Mouse (Mus musculus) MEL (cell line): ENCODE measurements around the gene Tex9. TPM values are rescaled to one million over a fixed set of nuclear protein-coding genes. Genes with fewer than 3 reads are reported as not detected.

Experiments used
- DNase-seq: peaks from one replicate; pipeline ENCODE4 v3.0.0; 2011; ENCODE audit warnings: low read depth, low spot score
- H3K27ac ChIP-seq: 2 replicates; pipeline ENCODE4 v1.5.1; 2012; ENCODE audit warnings: low read depth, mild to moderate bottlenecking, control low read depth, low read length, moderate library complexity; ENCODE audit not compliant: control insufficient read depth
- H3K27me3 ChIP-seq, 2 experiments: fragments of 150-350 bp in 1 of 2; sonication (generic) in 1 of 2; 2 replicates each; pipeline ENCODE4 v1.6.1; 2012; ENCODE audit warnings: low read length in 2 of 2, mild to moderate bottlenecking in 2 of 2, improper control_type of control experiment in 1 of 2, moderate library complexity in 1 of 2; ENCODE audit not compliant: insufficient read depth in 2 of 2, control insufficient read depth in 1 of 2
- H3K36me3 ChIP-seq, 2 experiments: 2 replicates each; pipeline ENCODE4 v1.6.1; 2012 to 2014; ENCODE audit warnings: low read length in 2 of 2, improper control_type of control experiment in 1 of 2, inconsistent platforms in 1 of 2, mild to moderate bottlenecking in 1 of 2; ENCODE audit not compliant: insufficient read depth in 2 of 2, control insufficient read depth in 1 of 2
- H3K4me1 ChIP-seq, 2 experiments: fragments of 150-350 bp in 1 of 2; sonication (generic) in 1 of 2; 2 replicates each; pipeline ENCODE4 v1.6.1; 2012; ENCODE audit warnings: low read length in 2 of 2, improper control_type of control experiment in 1 of 2, mild to moderate bottlenecking in 1 of 2; ENCODE audit not compliant: insufficient read depth in 2 of 2, control insufficient read depth in 1 of 2
- H3K4me3 ChIP-seq, 2 experiments: fragments of 150-350 bp in 1 of 2; sonication (generic) in 1 of 2; 2 replicates each; pipeline ENCODE4 v1.5.1; 2012; ENCODE audit warnings: low read depth in 2 of 2, low read length in 2 of 2, mild to moderate bottlenecking in 2 of 2, moderate library complexity in 2 of 2, control low read depth in 1 of 2, improper control_type of control experiment in 1 of 2; ENCODE audit not compliant: control insufficient read depth in 1 of 2, insufficient read depth in 1 of 2
- H3K79me2 ChIP-seq: 2 replicates; pipeline ENCODE4 v1.6.1; 2012; ENCODE audit warnings: mild to moderate bottlenecking, low read length, moderate library complexity; ENCODE audit not compliant: control insufficient read depth, poor library complexity, insufficient read depth
- H3K9ac ChIP-seq: 2 replicates; pipeline ENCODE4 v1.6.1; 2012; ENCODE audit warnings: low read depth, mild to moderate bottlenecking, control low read depth, low read length, moderate library complexity; ENCODE audit not compliant: control insufficient read depth, poor library complexity, severe bottlenecking
- H3K9me3 ChIP-seq: fragments of 150-350 bp; sonication (generic); replicated peaks from 2 replicates; pipeline ENCODE4 v1.6.1; 2012; ENCODE audit warnings: mild to moderate bottlenecking, low read length, improper control_type of control experiment, moderate library complexity; ENCODE audit not compliant: insufficient read depth
- BHLHE40 ChIP-seq: IDR thresholded peaks from 2 replicates; pipeline ENCODE4 v1.6.1; 2012; ENCODE audit warnings: low read depth, mild to moderate bottlenecking, inconsistent platforms, low read length, improper control_type of control experiment, borderline replicate concordance
- CHD2 ChIP-seq: IDR thresholded peaks from 2 replicates; pipeline ENCODE4 v1.6.1; 2011; ENCODE audit warnings: low read length, improper control_type of control experiment
- CTCF ChIP-seq, 3 experiments: IDR thresholded peaks in 2 of 3; conservative IDR thresholded peaks in 1 of 3; 2 replicates each; pipeline ENCODE4 v1.5.1; 2011 to 2012; ENCODE audit warnings: low read length in 3 of 3, low read depth in 2 of 3, mild to moderate bottlenecking in 2 of 3, improper control_type of control experiment in 1 of 3, inconsistent platforms in 1 of 3, mixed read lengths in 1 of 3, moderate library complexity in 1 of 3; ENCODE audit not compliant: control insufficient read depth in 1 of 3, insufficient read depth in 1 of 3, poor library complexity in 1 of 3, severe bottlenecking in 1 of 3
- E2F4 ChIP-seq: IDR thresholded peaks from 2 replicates; pipeline ENCODE4 v1.6.1; 2011; ENCODE audit warnings: low read depth, low read length, improper control_type of control experiment, borderline replicate concordance
- ELF1 ChIP-seq: IDR thresholded peaks from 2 replicates; pipeline ENCODE4 v1.6.1; 2014; ENCODE audit warnings: low read depth, mild to moderate bottlenecking, inconsistent platforms, low read length, improper control_type of control experiment, moderate library complexity
- EP300 ChIP-seq, 2 experiments: IDR thresholded peaks; 2 replicates each; pipeline ENCODE4 v1.6.1; 2011; ENCODE audit warnings: improper control_type of control experiment in 2 of 2, low read length in 2 of 2, low read depth in 1 of 2, mild to moderate bottlenecking in 1 of 2
- ETS1 ChIP-seq: IDR thresholded peaks from 2 replicates; pipeline ENCODE4 v1.6.1; 2012; ENCODE audit warnings: low read depth, mild to moderate bottlenecking, inconsistent platforms, low read length, improper control_type of control experiment, moderate library complexity
- GABPA ChIP-seq: IDR thresholded peaks from 2 replicates; pipeline ENCODE4 v1.6.1; 2012; ENCODE audit warnings: low read depth, mild to moderate bottlenecking, inconsistent platforms, low read length, improper control_type of control experiment, moderate library complexity
- GATA1 ChIP-seq: IDR thresholded peaks from 2 replicates; pipeline ENCODE4 v1.6.1; 2011; ENCODE audit warnings: low read depth, low read length, improper control_type of control experiment
- HCFC1 ChIP-seq: IDR thresholded peaks from 2 replicates; pipeline ENCODE4 v1.6.1; 2012; ENCODE audit warnings: low read depth, mild to moderate bottlenecking, inconsistent platforms, low read length, improper control_type of control experiment, moderate library complexity
- JUND ChIP-seq: IDR thresholded peaks from 2 replicates; pipeline ENCODE4 v1.6.1; 2011; ENCODE audit warnings: low read depth, mild to moderate bottlenecking, improper control_type of control experiment, low read length
- KAT2A ChIP-seq: conservative IDR thresholded peaks from 2 replicates; pipeline ENCODE4 v1.6.1; 2012; ENCODE audit warnings: low read depth, low read length, improper control_type of control experiment, inconsistent platforms
- MAFK ChIP-seq: IDR thresholded peaks from 2 replicates; pipeline ENCODE4 v1.6.1; 2011; ENCODE audit warnings: low read depth, mild to moderate bottlenecking, low read length, improper control_type of control experiment, borderline replicate concordance
- MAX ChIP-seq: IDR thresholded peaks from 2 replicates; pipeline ENCODE4 v1.6.1; 2011; ENCODE audit warnings: low read length, improper control_type of control experiment
- MEF2A ChIP-seq: IDR thresholded peaks from 2 replicates; pipeline ENCODE4 v1.6.1; 2014; ENCODE audit warnings: low read depth, mild to moderate bottlenecking, inconsistent platforms, low read length, improper control_type of control experiment; ENCODE audit not compliant: poor library complexity, insufficient replicate concordance, severe bottlenecking; ENCODE audit errors: extremely low read depth
- MXI1 ChIP-seq: IDR thresholded peaks from 2 replicates; pipeline ENCODE4 v1.6.1; 2011; ENCODE audit warnings: mild to moderate bottlenecking, low read depth, low read length, improper control_type of control experiment
- MYB ChIP-seq: IDR thresholded peaks from 2 replicates; pipeline ENCODE4 v1.6.1; 2011; ENCODE audit warnings: mild to moderate bottlenecking, low read depth, low read length, improper control_type of control experiment
- MYC ChIP-seq: IDR thresholded peaks from 2 replicates; pipeline ENCODE4 v1.6.1; 2011; ENCODE audit warnings: low read depth, mild to moderate bottlenecking, low read length, improper control_type of control experiment, moderate library complexity
- NELFE ChIP-seq: IDR thresholded peaks from 2 replicates; pipeline ENCODE4 v1.6.1; 2011; ENCODE audit warnings: low read depth, low read length, improper control_type of control experiment
- NRF1 ChIP-seq: IDR thresholded peaks from 2 replicates; pipeline ENCODE4 v1.6.1; 2014; ENCODE audit warnings: low read depth, mild to moderate bottlenecking, inconsistent platforms, low read length, improper control_type of control experiment, moderate library complexity; ENCODE audit not compliant: poor library complexity, insufficient read depth, severe bottlenecking
- POLR2A ChIP-seq, 2 experiments: IDR thresholded peaks; 2 replicates each; pipeline ENCODE4 v1.6.1; 2011 to 2012; ENCODE audit warnings: low read length in 2 of 2, mild to moderate bottlenecking in 2 of 2, control low read depth in 1 of 2, improper control_type of control experiment in 1 of 2, low read depth in 1 of 2, moderate library complexity in 1 of 2; ENCODE audit not compliant: control insufficient read depth in 1 of 2, insufficient read depth in 1 of 2, poor library complexity in 1 of 2
- POLR2AphosphoS2 ChIP-seq: IDR thresholded peaks from 2 replicates; pipeline ENCODE4 v1.6.1; 2011; ENCODE audit warnings: low read length, improper control_type of control experiment
- RCOR1 ChIP-seq: IDR thresholded peaks from 2 replicates; pipeline ENCODE4 v1.6.1; 2012; ENCODE audit warnings: low read depth, mild to moderate bottlenecking, inconsistent platforms, low read length, improper control_type of control experiment
- SIN3A ChIP-seq: IDR thresholded peaks from 2 replicates; pipeline ENCODE4 v1.6.1; 2012; ENCODE audit warnings: low read length, improper control_type of control experiment, inconsistent platforms
- TCF12 ChIP-seq: IDR thresholded peaks from 2 replicates; pipeline ENCODE4 v1.6.1; 2014; ENCODE audit warnings: low read depth, mild to moderate bottlenecking, inconsistent platforms, low read length, improper control_type of control experiment, moderate library complexity
- USF1 ChIP-seq: IDR thresholded peaks from 2 replicates; pipeline ENCODE4 v1.6.1; 2014; ENCODE audit warnings: low read depth, mild to moderate bottlenecking, inconsistent platforms, low read length, improper control_type of control experiment, moderate library complexity
- USF2 ChIP-seq, 2 experiments: IDR thresholded peaks; 2 replicates each; pipeline ENCODE4 v1.6.1; 2011 to 2012; ENCODE audit warnings: improper control_type of control experiment in 2 of 2, low read length in 2 of 2, borderline replicate concordance in 1 of 2, inconsistent platforms in 1 of 2, low read depth in 1 of 2, mild to moderate bottlenecking in 1 of 2; ENCODE audit not compliant: insufficient read depth in 1 of 2
- ZC3H11A ChIP-seq: IDR thresholded peaks from 2 replicates; pipeline ENCODE4 v1.6.1; 2012; ENCODE audit warnings: low read depth, mild to moderate bottlenecking, inconsistent platforms, low read length, improper control_type of control experiment
- ZKSCAN1 ChIP-seq: IDR thresholded peaks from 2 replicates; pipeline ENCODE4 v1.6.1; 2012; ENCODE audit warnings: low read depth, mild to moderate bottlenecking, inconsistent platforms, low read length, improper control_type of control experiment, moderate library complexity
- ZMIZ1 ChIP-seq: IDR thresholded peaks from 2 replicates; pipeline ENCODE4 v1.6.1; 2012; ENCODE audit warnings: low read depth, mild to moderate bottlenecking, inconsistent platforms, low read length, improper control_type of control experiment, moderate library complexity
- ZNF384 ChIP-seq: IDR thresholded peaks from 2 replicates; pipeline ENCODE4 v1.6.1; 2012; ENCODE audit warnings: low read depth, mild to moderate bottlenecking, inconsistent platforms, low read length, improper control_type of control experiment
- polyA plus RNA-seq, 2 experiments: library from polyadenylated mRNA; stranded (reverse) in 1 of 2; unstranded in 1 of 2; fragments of >175 nt in 1 of 2; fragments of >200 nt in 1 of 2; gene quantifications; 2 replicates each; pipeline versions ENCODE4 v1.2.1 to v1.2.4; 2012; ENCODE audit warnings: low replicate concordance in 2 of 2, low read depth in 1 of 2; ENCODE audit not compliant: insufficient read length in 2 of 2, insufficient read depth in 1 of 2, missing spikeins in 1 of 2
- total RNA-seq: library from RNA; depleted of rRNA; stranded (reverse); fragments of 300-350 nt; gene quantifications from 2 replicates; pipeline ENCODE4 v1.2.3, GENCODE M21; 2012

Gene Tex9
- total and polyA plus RNA-seq, 3 experiments: 7.0 to 17.1 TPM; not detected in 1

- TF ChIP-seq TCF12: peak; percentile 87
- TF ChIP-seq KAT2A: no peak; the same call in 1 of the 2 replicates
- TF ChIP-seq RCOR1: peak; percentile 41; the same call in 1 of the 2 replicates
- TF ChIP-seq MEF2A: no peak
Observed at GRCm38 (mm10) chr9:72440948-72441926, 50.8 kb downstream of the Tex9 start (continued).

- H3K27ac ChIP-seq: peak overlapping the region; percentile 91
- no peaks in the 10 kb centered on the region for H3K27me3 ChIP-seq
- H3K4me3 ChIP-seq: peak overlapping the region; percentile 46 to 93; a peak in 3 of 4 replicates
- H3K4me1 ChIP-seq: peaks cover 12 to 13% of the 10 kb centered on the region in 2 experiments
- DNase-seq: no peak
- peak overlapping the region; percentile 89; the same call in 1 of the 2 replicates for H3K9ac ChIP-seq
- H3K9me3 ChIP-seq: no peaks in the 10 kb centered on the region
- peaks cover 17% of the 10 kb centered on the region for H3K79me2 ChIP-seq
- peaks cover 4 to 26% of the 10 kb centered on the region in 2 experiments for H3K36me3 ChIP-seq
- TF ChIP-seq NRF1 (no peak), HCFC1 (peak; percentile 55), ZC3H11A (no peak), GATA1 (peak; percentile 99), ZMIZ1 (no peak), KAT2A (no peak), MEF2A (no peak; the same call in 1 of the 2 replicates), SIN3A (peak; percentile 88), MXI1 (no peak), ELF1 (peak; percentile 31; the same call in 1 of the 2 replicates), JUND (no peak), ZKSCAN1 (no peak; the same call in 1 of the 2 replicates), E2F4 (no peak), NELFE (no peak), MYB (peak; percentile 77), MAX (no peak), RCOR1 (peak; percentile 92), CHD2 (no peak), BHLHE40 (peak; percentile 58; the same call in 1 of the 2 replicates), TCF12 (peak; percentile 93), POLR2A (IDR thresholded peaks at IDR 0.05; ENCODE audit: control insufficient read depth in 1 of 2, insufficient read depth in 1 of 2, low read depth in 1 of 2, low read length in 2 of 2, poor library complexity in 1 of 2) (no peak), GABPA (no peak; the same call in 1 of the 2 replicates), POLR2AphosphoS2 (no peak), USF2 (IDR thresholded peaks at IDR 0.05; ENCODE audit: borderline replicate concordance in 1 of 2, insufficient read depth in 1 of 2, low read depth in 1 of 2, low read length in 2 of 2) (no peak), EP300 (IDR thresholded peaks at IDR 0.05; ENCODE audit: low read depth in 1 of 2, low read length in 2 of 2) (peak; percentile 94 to 97), ETS1 (peak; percentile 95), ZNF384 (0 out of 2 replicates have a peak, but pooled peaks have one; percentile 55), USF1 (no peak), MYC (no peak), MAFK (peak; percentile 81; the same call in 1 of the 2 replicates), CTCF (IDR thresholded peaks at IDR 0.05 in 2 of 3, conservative IDR thresholded peaks at IDR 0.05 in 1 of 3; ENCODE audit: control insufficient read depth in 1 of 3, insufficient read depth in 1 of 3, low read depth in 2 of 3, low read length in 3 of 3, poor library complexity in 1 of 3, severe bottlenecking in 1 of 3) (no peak)
Observed at GRCm38 (mm10) chr9:72440358-72440757, 51.7 kb downstream of the Tex9 start.
